In the genomic region with DNA sequence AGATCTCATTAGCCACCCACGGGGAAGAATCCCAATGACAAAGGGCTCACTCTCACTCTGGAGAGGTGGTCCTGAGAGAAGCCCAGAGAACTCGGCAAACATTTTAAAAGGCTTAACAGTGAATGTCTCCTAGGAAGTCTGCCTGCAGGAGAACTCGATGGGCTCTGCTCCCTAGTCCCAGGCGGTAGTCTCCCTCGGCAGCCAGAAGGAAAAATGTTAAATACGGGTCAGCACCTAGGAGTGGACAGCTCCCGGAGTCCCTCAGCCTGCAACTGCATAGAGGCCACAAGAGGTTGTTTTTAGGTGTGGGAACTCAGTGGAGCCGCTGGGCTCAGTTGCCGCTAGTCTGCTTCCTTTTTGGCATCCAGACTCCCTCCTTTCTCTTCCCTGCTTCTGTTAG, we compare ENCODE assay signal across 8 mouse cellular contexts. TPM values are rescaled to one million over a fixed set of nuclear protein-coding genes. Genes with fewer than 3 reads are reported as not detected.
DNase-seq lines count a peak whose midpoint lies in the region; TF ChIP-seq lines count a peak whose summit lies in the region.

No protein-coding gene starts in this region.

- TF ChIP-seq CTCF in thymus, adult 2 months (IDR thresholded peaks at IDR 0.05; ENCODE audit: borderline replicate concordance, control insufficient read depth, extremely low read depth, insufficient read depth, low read length, poor library complexity): no peak
- TF ChIP-seq CTCF in heart, adult 2 months (IDR thresholded peaks at IDR 0.05): no peak

- 5% methylated on average over 9 of the region's 9 CpGs for WGBS in thymus, adult 2 months
- 2% methylated on average over 9 of the region's 9 CpGs for WGBS in heart, adult 2 months

- no peak overlapping the region for H3K9ac ChIP-seq in heart, adult 2 months (ENCODE audit: low read depth, low read length)

- intact Hi-C loops in heart, postnatal 10 days (cut with DNase I): no loop called here
- intact Hi-C loops in heart, postnatal 36 days (cut with DNase I): no loop called here
- intact Hi-C loops in heart, adult 2 months (cut with DNase I): no loop called here

- H3K79me2 ChIP-seq in heart, adult 2 months (replicated peaks; ENCODE audit: control insufficient read depth, insufficient read depth, low read length): no peaks in the 10 kb centered on the region

- H3K36me3 ChIP-seq in thymus, adult 2 months (ENCODE audit: control insufficient read depth, insufficient read depth, low read length): no peaks in the 10 kb centered on the region
- no peaks in the 10 kb centered on the region for H3K36me3 ChIP-seq in heart, adult 2 months (ENCODE audit: control insufficient read depth, insufficient read depth, low read length)

- no peak overlapping the region for H3K27ac ChIP-seq in thymus, adult 2 months (ENCODE audit: control insufficient read depth, insufficient read depth, low read length)
- no peak overlapping the region for H3K27ac ChIP-seq in heart, adult 2 months

- DNase-seq in heart, postnatal 10 days: peak; percentile 60 to 66
- DNase-seq in heart, postnatal 36 days: no peak
- peak; percentile 19 for DNase-seq in 416B (ENCODE audit: low read depth)
- peak; percentile 31 to 52 for DNase-seq in cerebellum, postnatal 10 days
- DNase-seq in kidney, postnatal 10 days: peak; percentile 75
- no peak for DNase-seq in testis, postnatal 14 days (ENCODE audit: low spot score)
- no peak for DNase-seq in thymus, adult 2 months
- no peak for DNase-seq in heart, adult 2 months

- no peak overlapping the region for H3K4me3 ChIP-seq in thymus, adult 2 months (ENCODE audit: control insufficient read depth, insufficient read depth, low read length)
- no peak overlapping the region for H3K4me3 ChIP-seq in heart, adult 2 months

- TF ChIP-seq POLR2A in thymus, adult 2 months (IDR thresholded peaks at IDR 0.05; ENCODE audit: control insufficient read depth, extremely low read depth, insufficient read depth, low read length, poor library complexity): no peak
- TF ChIP-seq POLR2A in heart, adult 2 months (IDR thresholded peaks at IDR 0.05; ENCODE audit: insufficient read depth, low read depth, low read length): no peak

- no peaks in the 10 kb centered on the region; the same call in 1 of the 2 replicates for H3K4me1 ChIP-seq in thymus, adult 2 months (replicated peaks; ENCODE audit: control insufficient read depth, insufficient read depth, low read length)
- no peaks in the 10 kb centered on the region for H3K4me1 ChIP-seq in heart, adult 2 months (ENCODE audit: control insufficient read depth, insufficient read depth, low read length)

- TF ChIP-seq EP300 in heart, adult 2 months (IDR thresholded peaks at IDR 0.05; ENCODE audit: insufficient read depth, low read depth, low read length): no peak

- H3K27me3 ChIP-seq in thymus, adult 2 months (ENCODE audit: control insufficient read depth, insufficient read depth, low read length): peaks cover 46% of the 10 kb centered on the region
- peaks cover 41% of the 10 kb centered on the region for H3K27me3 ChIP-seq in heart, adult 2 months (ENCODE audit: control insufficient read depth, insufficient read depth, low read length)

RNA-seq across cellular contexts. Expression of gene Neurod2, which starts 5.5 kb away (rescaled TPM):
- total RNA-seq in heart, postnatal 10 days (2021): not detected
- total RNA-seq in heart, postnatal 36 days (2021): not detected
- polyA plus RNA-seq in thymus, adult 2 months (2012; rRNA removed): 0.12 and 0.22 TPM in 2 replicates
- not detected for total RNA-seq in heart, adult 2 months (2021)
- polyA plus RNA-seq in heart, adult 2 months (2012; rRNA removed): not detected in 2 replicates

RNA-seq across cellular contexts. Expression of gene Ppp1r1b, which starts 24.3 kb away (rescaled TPM):
- total RNA-seq in heart, postnatal 10 days (2021): 1 to 10 TPM; 2.7 to 4.0 TPM
- total RNA-seq in heart, postnatal 36 days (2021): 1 to 10 TPM; 4.6 to 7.0 TPM
- 5.9 and 11.5 TPM in 2 replicates for polyA plus RNA-seq in thymus, adult 2 months (2012; rRNA removed)
- 1 to 10 TPM; 2.6 to 5.3 TPM for total RNA-seq in heart, adult 2 months (2021)
- polyA plus RNA-seq in heart, adult 2 months (2012; rRNA removed): 15.8 and 16.2 TPM in 2 replicates

RNA-seq across cellular contexts. Expression of gene Stard3, which starts 34.2 kb away (rescaled TPM):
- 10 to 100 TPM; 23.9 to 24.5 TPM for total RNA-seq in heart, postnatal 10 days (2021)
- total RNA-seq in heart, postnatal 36 days (2021): 10 to 100 TPM; 21.5 to 26.8 TPM
- polyA plus RNA-seq in thymus, adult 2 months (2012; rRNA removed): 260 and 271 TPM in 2 replicates
- 10 to 100 TPM; 19.0 to 24.3 TPM for total RNA-seq in heart, adult 2 months (2021)
- polyA plus RNA-seq in heart, adult 2 months (2012; rRNA removed): 58.3 and 62.3 TPM in 2 replicates

RNA-seq across cellular contexts. Expression of gene Tcap, which starts 59.7 kb away (rescaled TPM):
- 100 to 1,000 TPM; 469 to 500 TPM for total RNA-seq in heart, postnatal 10 days (2021)
- 1,000 to 10,000 TPM; 1,783 to 3,188 TPM for total RNA-seq in heart, postnatal 36 days (2021)
- 9.9 and 83.8 TPM in 2 replicates for polyA plus RNA-seq in thymus, adult 2 months (2012; rRNA removed)
- total RNA-seq in heart, adult 2 months (2021): 1,000 to 10,000 TPM; 1,095 to 3,136 TPM
- 1,250 and 1,827 TPM in 2 replicates for polyA plus RNA-seq in heart, adult 2 months (2012; rRNA removed)

Comparison
In these comparisons a context has a peak if more than half of its experiments do, and no peak if none do; other contexts are left out.
1. DNase-seq: peak in heart, postnatal 10 days (2 of 2), 416B (single experiment), cerebellum, postnatal 10 days (2 of 2) and kidney, postnatal 10 days (single experiment); none in heart, postnatal 36 days (0 of 2), testis, postnatal 14 days (single experiment), thymus, adult 2 months (single experiment) and heart, adult 2 months (0 of 2).